Mouse (Mus musculus) CH12.LX (cell line): ENCODE data around the gene Ccdc85b. TPM values are rescaled to one million over a fixed set of nuclear protein-coding genes. Genes with fewer than 3 reads are reported as not detected.

Source experiments
- DNase-seq: peaks from one replicate; pipeline ENCODE4 v3.0.0-alpha.2; 2013; ENCODE audit errors: extremely low read depth
- H3K27ac ChIP-seq: 2 replicates; pipeline ENCODE4 v1.5.1; 2012; ENCODE audit warnings: low read depth, mild to moderate bottlenecking, control low read depth, moderate library complexity; ENCODE audit not compliant: insufficient read depth
- H3K27me3 ChIP-seq: replicated peaks from 2 replicates; pipeline ENCODE3; 2012; ENCODE audit warnings: inconsistent platforms
- H3K36me3 ChIP-seq, 2 experiments: replicated peaks in 1 of 2; 2 replicates each; pipeline versions ENCODE3 to v1.6.1; 2012; ENCODE audit warnings: inconsistent platforms in 1 of 2, low read length in 1 of 2, mild to moderate bottlenecking in 1 of 2, mixed read lengths in 1 of 2, moderate library complexity in 1 of 2; ENCODE audit not compliant: control insufficient read depth in 1 of 2, insufficient read depth in 1 of 2
- H3K4me1 ChIP-seq, 2 experiments: 2 replicates each; pipeline ENCODE4 v1.6.1; 2012; ENCODE audit warnings: inconsistent platforms in 1 of 2, moderate library complexity in 1 of 2; ENCODE audit not compliant: insufficient read depth in 2 of 2, control insufficient read depth in 1 of 2
- H3K4me2 ChIP-seq: 2 replicates; pipeline ENCODE4 v1.6.1; 2012; ENCODE audit warnings: low read depth, mild to moderate bottlenecking, control low read depth; ENCODE audit not compliant: poor library complexity, insufficient read depth, severe bottlenecking
- H3K4me3 ChIP-seq, 3 experiments: fragments of 150-350 bp in 1 of 3; sonication (generic) in 1 of 3; replicated peaks in 1 of 3; 2 replicates each; pipeline versions ENCODE3 to v1.5.1; 2011 to 2012; ENCODE audit warnings: low read depth in 2 of 3, low read length in 2 of 3, mild to moderate bottlenecking in 2 of 3, moderate library complexity in 2 of 3, control low read depth in 1 of 3, improper control_type of control experiment in 1 of 3, inconsistent platforms in 1 of 3, mixed read lengths in 1 of 3; ENCODE audit not compliant: poor library complexity in 1 of 3
- H3K79me2 ChIP-seq: replicated peaks from 2 replicates; pipeline ENCODE4 v1.6.1; 2012; ENCODE audit warnings: mild to moderate bottlenecking, moderate library complexity; ENCODE audit not compliant: control insufficient read depth, poor library complexity, insufficient read depth, severe bottlenecking; ENCODE audit errors: extremely low read depth
- H3K9ac ChIP-seq: 2 replicates; pipeline ENCODE4 v1.6.1; 2012; ENCODE audit warnings: low read depth, mild to moderate bottlenecking, control low read depth, moderate library complexity; ENCODE audit not compliant: insufficient read depth
- H3K9me3 ChIP-seq: replicated peaks from 2 replicates; pipeline ENCODE3; 2012; ENCODE audit warnings: low read length, inconsistent platforms, mixed read lengths
- BHLHE40 ChIP-seq: IDR thresholded peaks from 2 replicates; pipeline ENCODE4 v1.6.1; 2011; ENCODE audit warnings: mild to moderate bottlenecking, low read depth, low read length, improper control_type of control experiment
- CHD1 ChIP-seq: IDR thresholded peaks from 2 replicates; pipeline ENCODE4 v1.6.1; 2012; ENCODE audit warnings: low read depth, low read length, improper control_type of control experiment, inconsistent platforms
- CTCF ChIP-seq, 2 experiments: IDR thresholded peaks in 1 of 2; conservative IDR thresholded peaks in 1 of 2; 2 replicates each; pipeline ENCODE4 v1.5.1; 2011 to 2012; ENCODE audit warnings: low read depth in 2 of 2, low read length in 2 of 2, improper control_type of control experiment in 1 of 2, inconsistent platforms in 1 of 2, mild to moderate bottlenecking in 1 of 2, moderate library complexity in 1 of 2
- E2F4 ChIP-seq: IDR thresholded peaks from 2 replicates; pipeline ENCODE4 v1.6.1; 2011; ENCODE audit warnings: low read depth, low read length, improper control_type of control experiment; ENCODE audit not compliant: insufficient replicate concordance
- ELF1 ChIP-seq: IDR thresholded peaks from 2 replicates; pipeline ENCODE4 v1.6.1; 2014; ENCODE audit warnings: low read depth, mild to moderate bottlenecking, inconsistent platforms, low read length, improper control_type of control experiment
- EP300 ChIP-seq: IDR thresholded peaks from 2 replicates; pipeline ENCODE4 v1.6.1; 2011; ENCODE audit warnings: low read length, improper control_type of control experiment
- GABPA ChIP-seq: IDR thresholded peaks from 2 replicates; pipeline ENCODE4 v1.6.1; 2012; ENCODE audit warnings: low read depth, low read length, improper control_type of control experiment, inconsistent platforms; ENCODE audit not compliant: insufficient replicate concordance
- HCFC1 ChIP-seq: IDR thresholded peaks from 2 replicates; pipeline ENCODE4 v1.6.1; 2012; ENCODE audit warnings: low read depth, mild to moderate bottlenecking, inconsistent platforms, low read length, improper control_type of control experiment
- IRF4 ChIP-seq: IDR thresholded peaks from 2 replicates; pipeline ENCODE4 v1.6.1; 2014; ENCODE audit warnings: low read depth, mild to moderate bottlenecking, inconsistent platforms, low read length, improper control_type of control experiment
- JUN ChIP-seq: IDR thresholded peaks from 2 replicates; pipeline ENCODE4 v1.6.1; 2011; ENCODE audit warnings: low read depth, mild to moderate bottlenecking, low read length, improper control_type of control experiment, moderate library complexity; ENCODE audit not compliant: insufficient read depth
- JUND ChIP-seq: conservative IDR thresholded peaks from 2 replicates; pipeline ENCODE4 v1.6.1; 2011; ENCODE audit warnings: low read depth, low read length, improper control_type of control experiment
- MAX ChIP-seq: IDR thresholded peaks from 2 replicates; pipeline ENCODE4 v1.6.1; 2011; ENCODE audit warnings: low read length, improper control_type of control experiment
- MAZ ChIP-seq: IDR thresholded peaks from 2 replicates; pipeline ENCODE4 v1.6.1; 2012; ENCODE audit warnings: low read depth, mild to moderate bottlenecking, inconsistent platforms, low read length, improper control_type of control experiment, moderate library complexity
- MEF2A ChIP-seq: IDR thresholded peaks from 2 replicates; pipeline ENCODE4 v1.6.1; 2014; ENCODE audit warnings: low read depth, mild to moderate bottlenecking, inconsistent platforms, low read length, improper control_type of control experiment, borderline replicate concordance
- MXI1 ChIP-seq: IDR thresholded peaks from 2 replicates; pipeline ENCODE4 v1.6.1; 2011; ENCODE audit warnings: mild to moderate bottlenecking, low read depth, low read length, improper control_type of control experiment
- NELFE ChIP-seq: IDR thresholded peaks from 2 replicates; pipeline ENCODE4 v1.6.1; 2011; ENCODE audit warnings: low read depth, low read length, improper control_type of control experiment
- NRF1 ChIP-seq: IDR thresholded peaks from 2 replicates; pipeline ENCODE4 v1.6.1; 2014; ENCODE audit warnings: low read depth, mild to moderate bottlenecking, inconsistent platforms, low read length, improper control_type of control experiment, moderate library complexity
- POLR2A ChIP-seq: IDR thresholded peaks from 2 replicates; pipeline ENCODE4 v1.6.1; 2011; ENCODE audit warnings: low read depth, mild to moderate bottlenecking, improper control_type of control experiment, low read length
- POLR2AphosphoS2 ChIP-seq: IDR thresholded peaks from 2 replicates; pipeline ENCODE4 v1.6.1; 2011; ENCODE audit warnings: low read depth, low read length, improper control_type of control experiment
- RCOR1 ChIP-seq: conservative IDR thresholded peaks from 2 replicates; pipeline ENCODE4 v1.6.1; 2012; ENCODE audit warnings: low read depth, mild to moderate bottlenecking, inconsistent platforms, low read length, improper control_type of control experiment
- SIN3A ChIP-seq: IDR thresholded peaks from 2 replicates; pipeline ENCODE4 v1.6.1; 2012; ENCODE audit warnings: low read length, improper control_type of control experiment, inconsistent platforms
- SMC3 ChIP-seq: IDR thresholded peaks from 2 replicates; pipeline ENCODE4 v1.6.1; 2011; ENCODE audit warnings: low read depth, low read length, improper control_type of control experiment
- TCF12 ChIP-seq: IDR thresholded peaks from 2 replicates; pipeline ENCODE4 v1.6.1; 2014; ENCODE audit warnings: low read depth, mild to moderate bottlenecking, inconsistent platforms, low read length, improper control_type of control experiment
- UBTF ChIP-seq: IDR thresholded peaks from 2 replicates; pipeline ENCODE4 v1.6.1; 2012; ENCODE audit warnings: low read depth, mild to moderate bottlenecking, inconsistent platforms, low read length, improper control_type of control experiment, moderate library complexity
- USF2 ChIP-seq: conservative IDR thresholded peaks from 2 replicates; pipeline ENCODE4 v1.6.1; 2011; ENCODE audit warnings: low read depth, low read length, improper control_type of control experiment
- ZC3H11A ChIP-seq: IDR thresholded peaks from 2 replicates; pipeline ENCODE4 v1.6.1; 2012; ENCODE audit warnings: low read depth, mild to moderate bottlenecking, inconsistent platforms, low read length, improper control_type of control experiment
- ZKSCAN1 ChIP-seq: IDR thresholded peaks from 2 replicates; pipeline ENCODE4 v1.6.1; 2012; ENCODE audit warnings: low read depth, inconsistent platforms, low read length, improper control_type of control experiment, borderline replicate concordance
- ZMIZ1 ChIP-seq: IDR thresholded peaks from 2 replicates; pipeline ENCODE4 v1.6.1; 2012; ENCODE audit warnings: low read depth, mild to moderate bottlenecking, inconsistent platforms, low read length, improper control_type of control experiment
- ZNF384 ChIP-seq: IDR thresholded peaks from 2 replicates; pipeline ENCODE4 v1.6.1; 2012; ENCODE audit warnings: low read depth, low read length, improper control_type of control experiment, inconsistent platforms
- dilution Hi-C: fragments of 300-500 bp; cut with MboI; formaldehyde crosslinking; loops from 2 replicates; pipeline ENCODE4 v1.14.3; 2020; ENCODE audit warnings: low sequenced_read_pairs; ENCODE audit not compliant: extremely low pct_unique_long_range_greater_than_20kb, extremely low pct_ligation_motif_present
- in situ Hi-C: fragments of 300-500 bp; cut with MboI; formaldehyde crosslinking; loops from 3 replicates; pipeline ENCODE4 v1.14.3; 2019; ENCODE audit warnings: low sequenced_read_pairs, low pct_ligation_motif_present, low pct_unique_long_range_greater_than_20kb, mixed read lengths
- polyA plus RNA-seq: library from polyadenylated mRNA; unstranded; fragments of >175 nt; gene quantifications from 2 replicates; pipeline ENCODE4 v1.2.1, GENCODE M21; 2012; ENCODE audit warnings: low read depth; ENCODE audit not compliant: insufficient read length
- total RNA-seq, 2 experiments: library from RNA; depleted of rRNA; stranded (reverse); fragments of 300-350 nt in 1 of 2; fragments of >200 nt in 1 of 2; gene quantifications; 2 replicates each; pipeline ENCODE4 v1.2.3; 2012 to 2014

Ccdc85b gene
- total and polyA plus RNA-seq, 3 experiments = 2.1 to 4.2 (median 4.1) TPM

DNA sequence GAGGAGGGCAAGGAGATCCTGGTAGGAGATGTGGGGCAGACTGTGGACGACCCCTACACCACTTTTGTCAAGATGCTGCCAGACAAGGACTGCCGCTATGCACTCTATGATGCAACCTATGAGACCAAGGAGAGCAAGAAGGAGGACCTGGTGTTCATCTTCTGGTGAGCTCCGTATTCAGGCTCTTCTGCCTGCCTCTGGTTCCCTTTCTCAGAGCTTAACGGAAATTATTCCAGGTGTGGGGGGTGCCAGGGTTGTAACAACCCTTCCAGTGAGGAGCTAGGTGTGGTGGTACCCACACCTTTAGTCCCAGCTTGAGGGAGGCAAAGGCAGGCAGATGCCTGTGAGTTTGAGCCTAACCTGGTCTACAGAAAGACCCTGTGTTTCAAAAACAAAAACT is 34.9 kb upstream of the Ccdc85b start:
- no peak overlapping the region; the same call in 1 of the 2 replicates for H3K4me2 ChIP-seq
- DNase-seq = no peak

DNA sequence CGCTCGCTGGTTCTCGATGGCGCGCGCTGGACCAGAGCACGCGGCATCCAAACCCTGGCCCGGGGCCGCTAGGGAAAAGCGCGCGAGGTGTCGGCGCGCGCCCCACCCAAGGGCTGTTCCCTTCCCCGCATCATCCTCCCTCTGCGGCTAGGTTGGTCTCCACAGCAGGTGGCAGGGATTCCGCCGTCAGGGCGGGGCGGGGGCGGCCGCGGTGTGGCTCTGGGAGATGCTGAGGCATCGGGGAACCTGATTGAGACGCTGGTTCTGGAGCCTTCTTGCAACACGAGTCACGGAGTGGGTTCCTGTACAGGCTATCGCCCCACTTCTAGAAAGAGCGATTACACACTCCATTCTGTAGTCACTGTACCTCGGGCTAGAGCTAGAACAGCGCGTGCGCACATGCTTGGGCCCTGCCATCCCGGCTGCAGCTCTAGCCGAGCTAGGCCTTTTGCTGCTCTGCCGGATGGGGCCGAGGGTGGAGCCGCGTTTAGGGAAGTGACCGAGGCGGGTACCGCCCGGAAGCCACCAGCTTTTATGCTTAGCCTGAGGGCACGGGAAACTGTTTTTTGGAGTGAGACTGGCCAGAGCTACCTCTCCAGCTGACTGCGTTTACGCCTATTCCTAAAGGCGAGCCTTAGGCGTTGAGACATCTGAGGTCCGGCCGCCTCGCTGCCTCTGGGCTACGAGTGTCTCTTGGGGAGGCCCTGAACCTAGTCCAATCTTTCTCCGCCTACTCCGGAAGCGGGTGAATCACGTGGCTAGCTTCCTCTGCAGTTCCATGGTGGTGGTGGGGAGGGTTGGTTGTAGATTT is 33.4 kb upstream of the Ccdc85b start:
- H3K4me3 ChIP-seq = peak overlapping the region; percentile 82 to 99 (median 90)
- in situ Hi-C loops = loop anchor here (5.0 kb wide), 1 partner anchor 34 kb away; the partner anchor contains the start of gene Ccdc85b
- H3K27me3 ChIP-seq = no peaks in the 10 kb centered on the region
- H3K36me3 ChIP-seq = peaks cover 34 to 44% of the 10 kb centered on the region in 2 experiments
- peak overlapping the region; percentile 92 for H3K27ac ChIP-seq
- dilution Hi-C loops = no loop called here
- H3K4me2 ChIP-seq = no peak overlapping the region
- H3K9ac ChIP-seq = peak overlapping the region; percentile 80
- DNase-seq = peak; percentile 91
- H3K79me2 ChIP-seq = peaks cover 24% of the 10 kb centered on the region
- peaks cover 6 to 33% of the 10 kb centered on the region in 2 experiments; a peak in 3 of 4 replicates for H3K4me1 ChIP-seq
- no peaks in the 10 kb centered on the region for H3K9me3 ChIP-seq
- TF ChIP-seq SMC3 (no peak), GABPA (no peak), EP300 (no peak), MAX (peak; percentile 81), SIN3A (peak; percentile 95), CTCF (conservative IDR thresholded peaks at IDR 0.05 in 1 of 2, IDR thresholded peaks at IDR 0.05 in 1 of 2; ENCODE audit: low read depth in 2 of 2, low read length in 2 of 2) (no peak), IRF4 (0 out of 2 replicates have a peak, but pooled peaks have one; percentile 8), NRF1 (peak; percentile 67), HCFC1 (peak; percentile 40; the same call in 1 of the 2 replicates), RCOR1 (no peak), MXI1 (peak; percentile 94), ZC3H11A (no peak), USF2 (peak; percentile 80), E2F4 (no peak), ZNF384 (no peak), JUN (no peak), ELF1 (peak; percentile 79), CHD1 (no peak; the same call in 1 of the 2 replicates), ZKSCAN1 (no peak), BHLHE40 (peak; percentile 86), JUND (no peak), POLR2A (peak; percentile 86), NELFE (peak; percentile 62), MAZ (no peak)

More for the DNA sequence above, 34.9 kb upstream of the Ccdc85b start:
- Histone ChIP-seq H3K27me3 (no peaks in the 10 kb centered on the region), H3K4me1 (peaks cover 4 to 19% of the 10 kb centered on the region in 2 experiments), H3K4me3 (no peak overlapping the region), H3K27ac (no peak overlapping the region), H3K9ac (no peak overlapping the region), H3K79me2 (peaks cover 24% of the 10 kb centered on the region), H3K9me3 (no peaks in the 10 kb centered on the region), H3K36me3 (peaks cover 49 to 54% of the 10 kb centered on the region in 2 experiments)
- in situ Hi-C loops = loop anchor here (5.0 kb wide), 1 partner anchor 35 kb away; the partner anchor contains the start of gene Ccdc85b
- TF ChIP-seq EP300 = no peak
- no peak for TF ChIP-seq ZKSCAN1
- no peak for TF ChIP-seq SIN3A
- TF ChIP-seq RCOR1 = no peak
- TF ChIP-seq MEF2A = no peak
- no peak for TF ChIP-seq NRF1
- TF ChIP-seq GABPA = no peak
- TF ChIP-seq CTCF (conservative IDR thresholded peaks at IDR 0.05 in 1 of 2, IDR thresholded peaks at IDR 0.05 in 1 of 2; ENCODE audit: low read depth in 2 of 2, low read length in 2 of 2) = no peak
- no peak for TF ChIP-seq HCFC1
- no peak for TF ChIP-seq TCF12
- no peak for TF ChIP-seq ZC3H11A
- TF ChIP-seq MAZ = no peak
- TF ChIP-seq UBTF = no peak
- no peak for TF ChIP-seq IRF4
- no peak for TF ChIP-seq ZMIZ1
- TF ChIP-seq CHD1 = no peak
- TF ChIP-seq POLR2AphosphoS2 = no peak
- TF ChIP-seq JUND = no peak
- TF ChIP-seq NELFE = no peak
- dilution Hi-C loops = no loop called here
